Mouse (Mus musculus) lung, embryonic 16.5 days (tissue): ENCODE data around the gene Tulp3. TPM values are rescaled to one million over a fixed set of nuclear protein-coding genes. Genes with fewer than 3 reads are reported as not detected.
"Not testable (repeated sequence)": the region's sequence is repeated elsewhere in the genome, so short reads cannot be mapped to it uniquely, and the experiment has no call there.

Source experiments
- ATAC-seq: fragments of 200-750 bp; cut with Nextera tagmentation; 2 replicates; pipeline ENCODE4 v1.8.0; 2017; ENCODE audit warnings: low read depth, mild to moderate bottlenecking, moderate library complexity
- H3K27ac ChIP-seq: fragments of 300-500 bp; sonication (generic); 2 replicates; pipeline ENCODE4 v1.5.1; 2014; ENCODE audit warnings: mild to moderate bottlenecking, control low read depth, low read length
- H3K27me3 ChIP-seq: fragments of 300-500 bp; sonication (generic); 2 replicates; pipeline ENCODE4 v1.6.1; 2014; ENCODE audit warnings: low read depth, low read length, mixed read lengths; ENCODE audit not compliant: control insufficient read depth, insufficient read depth
- H3K36me3 ChIP-seq: fragments of 300-500 bp; sonication (generic); 2 replicates; pipeline ENCODE4 v1.6.1; 2014; ENCODE audit warnings: low read length; ENCODE audit not compliant: control insufficient read depth, insufficient read depth
- H3K4me1 ChIP-seq: fragments of 300-500 bp; sonication (generic); replicated peaks from 2 replicates; pipeline ENCODE4 v1.6.1; 2014; ENCODE audit warnings: low read length, mixed read lengths; ENCODE audit not compliant: control insufficient read depth, insufficient read depth
- H3K4me2 ChIP-seq: fragments of 300-500 bp; sonication (generic); 2 replicates; pipeline ENCODE4 v1.6.1; 2014; ENCODE audit warnings: low read depth, low read length, control low read depth
- H3K4me3 ChIP-seq: fragments of 300-500 bp; sonication (generic); 2 replicates; pipeline ENCODE4 v1.5.1; 2014; ENCODE audit warnings: mild to moderate bottlenecking, low read length, control low read depth
- H3K9ac ChIP-seq: fragments of 300-500 bp; sonication (generic); 2 replicates; pipeline ENCODE4 v1.6.1; 2014; ENCODE audit warnings: low read length, control low read depth
- H3K9me3 ChIP-seq: fragments of 300-500 bp; sonication (generic); 2 replicates; pipeline ENCODE4 v1.6.1; 2016; ENCODE audit warnings: low read length; ENCODE audit not compliant: control insufficient read depth
- WGBS: fragments of 180-500 bp; shearing (Covaris S2); extraction: QIAGEN DNeasy Blood & Tissue Kit; methylation state at CpG from one replicate; pipeline ENCODE4 v1.1.7; 2014; 5-methylcytosine and 5-hydroxymethylcytosine counted together
- polyA plus RNA-seq: library from polyadenylated mRNA; unstranded; fragments of >200 nt; fragmentation: Nextera tagmentation; extraction: Ambion mirVana; gene quantifications from 2 replicates; pipeline ENCODE4 v1.2.1, GENCODE M21; 2015

Gene Tulp3
- polyA plus RNA-seq, 1 experiment from 2014 or later = 19.3 TPM

DNA sequence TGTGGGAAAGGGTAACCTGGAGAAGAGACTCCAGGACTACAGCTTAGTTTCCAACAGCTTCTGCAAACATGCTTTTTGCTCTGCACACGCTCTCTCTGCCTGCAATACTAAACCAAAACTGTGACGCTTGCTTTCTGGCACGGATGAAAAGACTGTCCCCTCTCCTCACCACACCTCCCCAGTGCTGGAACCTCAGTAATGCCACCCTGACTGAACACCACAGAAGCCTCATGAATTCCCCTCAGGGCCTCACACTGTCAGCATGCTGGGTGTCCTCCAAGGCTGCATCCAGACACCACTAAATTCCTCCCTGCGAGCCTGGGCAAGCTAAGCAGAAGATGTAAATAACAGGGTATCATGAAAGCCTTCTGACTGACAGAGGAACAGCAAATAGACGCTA lies 16.8 kb downstream of the Tulp3 start:
- peak; percentile 34; the same call in 1 of the 2 replicates for ATAC-seq
- Histone ChIP-seq H3K27me3 (no peaks in the 10 kb centered on the region), H3K4me2 (no peak overlapping the region), H3K9me3 (no peaks in the 10 kb centered on the region), H3K9ac (no peak overlapping the region), H3K36me3 (peaks cover 6% of the 10 kb centered on the region; the same call in 1 of the 2 replicates), H3K4me3 (no peak overlapping the region), H3K27ac (no peak overlapping the region), H3K4me1 (peaks cover 14% of the 10 kb centered on the region)
- 23% methylated on average over 5 of the region's 5 CpGs for WGBS

- 52% methylated on average over 7 of the region's 7 CpGs for WGBS
- H3K4me3 ChIP-seq = no peak overlapping the region
- peaks cover 5% of the 10 kb centered on the region for H3K36me3 ChIP-seq
- no peak overlapping the region for H3K27ac ChIP-seq
- ATAC-seq = no peak
- no peak overlapping the region for H3K4me2 ChIP-seq
- H3K27me3 ChIP-seq = no peaks in the 10 kb centered on the region
- H3K9ac ChIP-seq = no peak overlapping the region
- H3K9me3 ChIP-seq = no peaks in the 10 kb centered on the region
- peaks cover 12% of the 10 kb centered on the region for H3K4me1 ChIP-seq
Observed at GRCm38 (mm10) chr6:128337467-128337866, 18.2 kb downstream of the Tulp3 start.

- peaks cover 12% of the 10 kb centered on the region for H3K4me1 ChIP-seq
- no peak overlapping the region for H3K27ac ChIP-seq
- H3K27me3 ChIP-seq = no peaks in the 10 kb centered on the region
- peak overlapping the region; percentile 28; the same call in 1 of the 2 replicates for H3K4me2 ChIP-seq
- ATAC-seq = peak; percentile 56
- H3K4me3 ChIP-seq = no peak overlapping the region
- H3K9me3 ChIP-seq = no peaks in the 10 kb centered on the region
- 10% methylated on average over 12 of the region's 12 CpGs for WGBS
- peaks cover 16% of the 10 kb centered on the region for H3K36me3 ChIP-seq
- H3K9ac ChIP-seq = no peak overlapping the region
Observed at GRCm38 (mm10) chr6:128334397-128335124, 21.1 kb downstream of the Tulp3 start.

DNA sequence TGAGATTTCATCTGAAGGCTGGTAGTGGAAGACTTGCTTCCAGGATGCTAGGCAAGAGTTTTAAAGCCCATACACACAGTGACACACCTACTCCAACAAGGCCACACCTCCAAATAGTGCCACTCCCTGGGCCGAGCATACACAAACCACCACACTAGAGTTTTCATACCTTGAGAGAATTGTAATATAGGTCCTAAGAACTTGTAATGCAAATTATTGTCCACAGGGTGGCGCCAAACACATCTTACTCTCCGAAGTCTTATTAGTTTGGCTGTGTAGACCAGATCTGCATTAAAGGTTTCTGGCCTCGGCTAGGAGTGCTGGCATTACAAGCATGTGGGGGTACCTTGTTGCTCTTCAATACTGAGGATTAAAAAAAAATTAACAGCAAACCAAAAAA lies 37.3 kb downstream of the Tulp3 start:
- Histone ChIP-seq H3K4me1 (no peaks in the 10 kb centered on the region), H3K27ac (no peak overlapping the region), H3K27me3 (no peaks in the 10 kb centered on the region), H3K9ac (no peak overlapping the region), H3K9me3 (no peaks in the 10 kb centered on the region), H3K4me3 (no peak overlapping the region), H3K4me2 (no peak overlapping the region), H3K36me3 (peaks cover 21% of the 10 kb centered on the region)
- WGBS = 3% methylated on average over 4 of the region's 4 CpGs
- peak; percentile 34; the same call in 1 of the 2 replicates for ATAC-seq

GRCm38 (mm10) chr6:128315597-128315996 lies 40.1 kb downstream of the Tulp3 start:
- whole genome bisulfite sequencing = 56% methylated on average over 7 of the region's 8 CpGs
- H3K36me3 ChIP-seq = no peaks in the 10 kb centered on the region
- no peaks in the 10 kb centered on the region for H3K4me1 ChIP-seq
- no peak overlapping the region for H3K4me3 ChIP-seq
- no peaks in the 10 kb centered on the region for H3K9me3 ChIP-seq
- no peak overlapping the region for H3K4me2 ChIP-seq
- ATAC-seq = no peak
- no peak overlapping the region for H3K27ac ChIP-seq
- no peak overlapping the region for H3K9ac ChIP-seq
- H3K27me3 ChIP-seq = no peaks in the 10 kb centered on the region

DNA sequence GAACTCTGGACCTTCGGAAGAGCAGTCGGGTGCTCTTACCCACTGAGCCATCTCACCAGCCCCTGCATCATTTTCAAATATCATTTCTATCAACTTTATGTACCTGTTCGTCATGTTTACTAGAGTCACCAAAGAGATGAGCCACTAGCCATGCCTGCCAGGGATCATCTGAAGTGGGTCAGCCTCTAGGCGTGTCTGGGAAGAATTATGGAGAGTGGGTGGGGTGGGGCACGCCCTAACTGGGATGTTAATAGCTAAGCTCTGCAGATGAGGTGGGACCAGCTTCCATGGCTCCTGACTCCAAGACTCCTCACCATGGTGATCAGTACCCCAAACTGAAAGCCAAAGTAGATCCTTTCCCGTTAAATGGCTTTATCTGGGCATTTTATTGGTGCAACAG lies 40.9 kb downstream of the Tulp3 start:
- Histone ChIP-seq H3K27ac (no peak overlapping the region), H3K4me3 (no peak overlapping the region), H3K9ac (no peak overlapping the region), H3K36me3 (no peaks in the 10 kb centered on the region), H3K27me3 (no peaks in the 10 kb centered on the region), H3K4me1 (no peaks in the 10 kb centered on the region), H3K4me2 (no peak overlapping the region), H3K9me3 (no peaks in the 10 kb centered on the region)
- no peak for ATAC-seq
- WGBS = 85% methylated on average over 6 of the region's 6 CpGs

DNA sequence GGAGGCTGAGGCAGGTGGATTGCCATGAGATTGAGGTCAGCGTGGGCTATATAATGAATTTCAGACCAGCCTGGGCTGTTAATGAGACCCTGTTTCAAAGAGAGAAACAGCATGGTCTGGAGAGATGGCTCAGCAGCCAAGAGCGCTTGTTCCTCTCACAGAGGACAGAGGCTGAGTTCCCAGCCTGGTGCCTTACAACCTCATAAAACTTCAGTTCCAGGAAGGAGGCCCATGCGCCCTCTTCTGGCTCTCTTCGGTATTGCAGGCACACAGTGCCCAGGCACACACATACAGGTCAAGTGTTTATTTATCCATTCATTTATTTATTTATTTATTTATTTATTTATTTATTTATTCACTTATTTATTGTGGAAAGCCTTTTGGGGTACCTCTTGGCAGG lies 47.3 kb downstream of the Tulp3 start:
- Histone ChIP-seq H3K9me3 (no peaks in the 10 kb centered on the region), H3K27me3 (no peaks in the 10 kb centered on the region), H3K36me3 (no peaks in the 10 kb centered on the region), H3K4me3 (no peak overlapping the region), H3K27ac (no peak overlapping the region), H3K9ac (no peak overlapping the region), H3K4me1 (no peaks in the 10 kb centered on the region), H3K4me2 (no peak overlapping the region)
- ATAC-seq = peak; percentile 73; the same call in 1 of the 2 replicates
- 26% methylated on average over 4 of the region's 4 CpGs for WGBS

DNA sequence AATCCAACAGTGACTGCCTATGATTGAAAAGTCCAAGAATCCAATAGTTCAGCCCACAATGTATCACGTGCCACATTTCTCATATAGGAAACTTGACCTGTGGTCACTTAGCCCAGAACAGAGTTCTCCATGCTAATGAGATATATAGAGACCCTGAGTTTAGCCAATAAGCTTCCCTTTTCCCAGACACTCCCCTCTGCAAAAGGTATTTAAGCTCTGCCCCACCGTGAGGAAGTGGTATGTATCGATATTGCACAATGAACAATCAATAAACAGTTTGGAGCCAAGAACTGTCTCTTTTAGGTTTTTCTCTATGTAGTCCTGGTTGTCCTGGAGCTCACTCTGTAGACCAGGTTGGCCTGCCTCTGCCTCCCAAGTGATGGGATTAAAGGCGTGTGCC lies 50.9 kb downstream of the Tulp3 start:
- no peak for ATAC-seq
- Histone ChIP-seq H3K4me3 (no peak overlapping the region), H3K9ac (no peak overlapping the region), H3K27me3 (peaks cover 2% of the 10 kb centered on the region; the same call in 1 of the 2 replicates), H3K9me3 (no peaks in the 10 kb centered on the region), H3K36me3 (no peaks in the 10 kb centered on the region), H3K27ac (no peak overlapping the region), H3K4me2 (no peak overlapping the region), H3K4me1 (peaks cover 8% of the 10 kb centered on the region)
- WGBS = 73% methylated on average over 4 of the region's 4 CpGs

DNA sequence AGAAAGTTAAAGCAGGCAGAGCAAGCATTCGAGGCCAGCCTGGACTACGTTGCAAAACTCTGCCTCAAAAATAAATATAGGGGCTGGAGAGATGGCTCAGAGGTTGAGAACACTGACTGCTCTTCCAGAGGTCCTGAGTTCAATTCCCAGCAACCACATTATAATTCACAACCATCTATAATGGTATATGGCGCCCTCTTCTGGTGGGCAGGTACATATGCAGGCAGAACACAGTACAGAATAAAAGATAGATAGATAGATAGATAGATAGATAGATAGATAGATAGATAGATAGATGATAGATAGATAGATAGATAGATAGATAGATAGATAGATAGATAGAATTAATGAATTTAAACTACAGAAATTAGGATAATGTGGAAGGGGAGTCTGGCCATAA lies 53.0 kb downstream of the Tulp3 start:
- not testable (repeated sequence) for ATAC-seq, H3K9ac ChIP-seq, H3K36me3 ChIP-seq, H3K27ac ChIP-seq, H3K9me3 ChIP-seq, H3K4me2 ChIP-seq, H3K4me3 ChIP-seq
- peaks cover 29% of the 10 kb centered on the region for H3K4me1 ChIP-seq
- 83% methylated on average over 3 of the region's 3 CpGs for WGBS
- peaks cover 15% of the 10 kb centered on the region for H3K27me3 ChIP-seq
